Mouse (Mus musculus): ENCODE data around the gene Ttc9.

DNA sequence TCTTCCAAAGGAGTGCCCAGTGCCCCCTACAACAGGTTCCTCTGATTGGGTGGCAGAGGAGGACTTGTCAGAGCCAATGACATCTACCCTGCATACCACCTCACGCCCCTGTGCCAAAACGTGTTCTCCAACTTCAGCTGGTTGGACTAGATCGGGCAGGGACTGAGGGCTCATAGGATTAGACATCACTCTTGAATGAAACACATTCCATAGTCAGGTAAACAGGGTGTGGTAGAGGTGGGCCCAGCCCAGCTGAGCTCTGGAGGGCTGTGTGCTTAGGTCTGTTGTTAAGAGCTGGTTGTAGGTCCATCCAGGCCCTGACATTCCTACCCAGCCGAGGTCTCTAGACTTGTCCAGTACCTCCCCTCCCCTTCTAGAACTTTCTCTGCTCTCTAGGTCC is 81.6 kb downstream of the Ttc9 start:
- TF ChIP-seq CTCF (IDR thresholded peaks at IDR 0.05; ENCODE audit: borderline replicate concordance, insufficient read depth, low read depth, low read length) (no peak), POLR2A (IDR thresholded peaks at IDR 0.05; ENCODE audit: borderline replicate concordance, insufficient read depth, low read length) (no peak)
